8 mouse cellular contexts compared by ENCODE assay signal in the genomic region with DNA sequence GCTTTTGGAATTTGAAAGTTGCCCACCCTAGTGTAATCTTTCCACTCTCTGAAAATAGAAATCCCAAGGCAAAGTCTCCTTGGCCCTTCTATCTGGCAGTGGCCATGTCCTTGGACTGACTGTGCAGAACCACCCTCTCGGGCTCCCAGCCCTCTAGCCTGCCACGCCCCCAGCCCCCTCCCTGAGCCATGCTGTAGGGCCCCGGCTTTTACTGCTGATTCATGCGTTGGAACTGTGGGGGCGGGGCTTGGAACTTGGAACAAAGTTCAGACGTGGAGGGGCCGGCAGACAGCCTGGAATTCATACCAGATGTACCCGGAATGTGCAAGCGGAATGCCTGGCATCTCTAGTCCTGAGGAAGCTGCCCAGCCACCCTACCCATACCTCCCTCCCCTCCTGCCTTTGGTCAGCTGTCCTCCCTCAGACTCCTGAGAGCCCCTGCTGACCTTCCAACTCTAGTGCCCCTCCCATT. TPM values are rescaled to one million over a fixed set of nuclear protein-coding genes. Genes with fewer than 3 reads are reported as not detected.
DNase-seq lines count a peak whose midpoint lies in the region; ATAC-seq and TF ChIP-seq lines count a peak whose summit lies in the region.

No protein-coding gene starts in this region.

- H3K4me3 ChIP-seq in hindbrain, postnatal 0 days (ENCODE audit: low read length), result peak overlapping the region; percentile 91
- peak overlapping the region; percentile 65 for H3K4me3 ChIP-seq in limb, embryonic 11.5 days (ENCODE audit: low read depth, low read length)
- peak overlapping the region; percentile 67 for H3K4me3 ChIP-seq in midbrain, embryonic 12.5 days
- H3K4me3 ChIP-seq in spleen, adult 2 months (ENCODE audit: extremely low read depth, insufficient read depth, insufficient read length), result no peak overlapping the region

- peak overlapping the region; percentile 71; the same call in 1 of the 2 replicates for H3K9ac ChIP-seq in hindbrain, postnatal 0 days (replicated peaks; ENCODE audit: low read length)
- H3K9ac ChIP-seq in limb, embryonic 11.5 days (ENCODE audit: low read length), result no peak overlapping the region
- H3K9ac ChIP-seq in midbrain, embryonic 12.5 days (replicated peaks), result no peak overlapping the region

- peak overlapping the region; percentile 98 for H3K4me2 ChIP-seq in hindbrain, postnatal 0 days (ENCODE audit: low read depth, low read length)
- peak overlapping the region; percentile 96 for H3K4me2 ChIP-seq in limb, embryonic 11.5 days (ENCODE audit: low read depth, severe bottlenecking)
- peak overlapping the region; percentile 80 for H3K4me2 ChIP-seq in midbrain, embryonic 12.5 days (replicated peaks)

- H3K4me1 ChIP-seq in hindbrain, postnatal 0 days (ENCODE audit: insufficient read depth, low read length), result peaks cover 25% of the 10 kb centered on the region
- peaks cover 25% of the 10 kb centered on the region for H3K4me1 ChIP-seq in limb, embryonic 11.5 days (ENCODE audit: control insufficient read depth, insufficient read depth, low read length)
- peaks cover 34% of the 10 kb centered on the region for H3K4me1 ChIP-seq in midbrain, embryonic 12.5 days
- H3K4me1 ChIP-seq in spleen, adult 2 months (ENCODE audit: control insufficient read depth, insufficient read depth, insufficient read length), result peaks cover 24% of the 10 kb centered on the region; the same call in 1 of the 2 replicates

- H3K9me3 ChIP-seq in hindbrain, postnatal 0 days (ENCODE audit: low read length), result no peaks in the 10 kb centered on the region
- H3K9me3 ChIP-seq in limb, embryonic 11.5 days (ENCODE audit: control insufficient read depth, low read length), result no peaks in the 10 kb centered on the region
- no peaks in the 10 kb centered on the region for H3K9me3 ChIP-seq in midbrain, embryonic 12.5 days

- peak; percentile 91 for DNase-seq in adrenal gland, adult 18-20 months (ENCODE audit: low spot score in 2 of 2)
- DNase-seq in cerebellum, postnatal 14 days, result peak; percentile 50 to 74
- peak; percentile 96 for DNase-seq in gastrocnemius, postnatal 10 days
- peak; percentile 51 for DNase-seq in hindbrain, postnatal 0 days (ENCODE audit: low spot score)
- DNase-seq in limb, embryonic 11.5 days (ENCODE audit: low spot score), result peak; percentile 90
- DNase-seq in spleen, adult 2 months (ENCODE audit: low read depth in 1 of 2, low spot score in 2 of 2), result peak in 1 of 2 experiments; percentile 43
- DNase-seq in B cell, adult 2 months, result no peak

- 4% methylated on average over 9 of the region's 9 CpGs for WGBS in hindbrain, postnatal 0 days
- under 1% methylated on average over 9 of the region's 9 CpGs for WGBS in limb, embryonic 11.5 days
- WGBS in midbrain, embryonic 12.5 days, result 3% methylated on average over 9 of the region's 9 CpGs
- WGBS in spleen, adult 2 months, result 24% methylated on average over 9 of the region's 9 CpGs

- no peak for TF ChIP-seq POLR2A in spleen, adult 2 months (IDR thresholded peaks at IDR 0.05; ENCODE audit: low read depth, low read length)

- peaks cover 11% of the 10 kb centered on the region for H3K36me3 ChIP-seq in hindbrain, postnatal 0 days (ENCODE audit: insufficient read depth, low read length)
- peaks cover 3% of the 10 kb centered on the region; the same call in 1 of the 2 replicates for H3K36me3 ChIP-seq in limb, embryonic 11.5 days (ENCODE audit: control insufficient read depth, insufficient read depth, low read length)
- H3K36me3 ChIP-seq in midbrain, embryonic 12.5 days, result peaks cover 11% of the 10 kb centered on the region
- no peaks in the 10 kb centered on the region; the same call in 1 of the 2 replicates for H3K36me3 ChIP-seq in spleen, adult 2 months (ENCODE audit: control insufficient read depth, insufficient read depth, low read length)

- ATAC-seq in hindbrain, postnatal 0 days, result no peak
- 0 out of 2 replicates have a peak, but pooled peaks have one; percentile 19 for ATAC-seq in limb, embryonic 11.5 days (ENCODE audit: insufficient number of reproducible peaks, low FRiP score, low TSS enrichment, low read depth)
- no peak for ATAC-seq in midbrain, embryonic 12.5 days (ENCODE audit: low FRiP score, low read depth)

- no peak for TF ChIP-seq CTCF in hindbrain, postnatal 0 days (IDR thresholded peaks at IDR 0.05; ENCODE audit: low read depth)
- no peak for TF ChIP-seq CTCF in spleen, adult 2 months (IDR thresholded peaks at IDR 0.05; ENCODE audit: extremely low read depth, insufficient read depth, insufficient read length, insufficient replicate concordance)

- H3K27ac ChIP-seq in hindbrain, postnatal 0 days, result no peak overlapping the region
- H3K27ac ChIP-seq in limb, embryonic 11.5 days (replicated peaks; ENCODE audit: low read depth, low read length), result no peak overlapping the region; the same call in 1 of the 2 replicates
- no peak overlapping the region for H3K27ac ChIP-seq in midbrain, embryonic 12.5 days (replicated peaks)
- H3K27ac ChIP-seq in spleen, adult 2 months (ENCODE audit: insufficient read depth, low read length), result peak overlapping the region; percentile 66; the same call in 1 of the 2 replicates

- no peaks in the 10 kb centered on the region for H3K27me3 ChIP-seq in hindbrain, postnatal 0 days (ENCODE audit: insufficient read depth, low read length)
- H3K27me3 ChIP-seq in limb, embryonic 11.5 days (ENCODE audit: control insufficient read depth, insufficient read depth, low read length), result no peaks in the 10 kb centered on the region
- H3K27me3 ChIP-seq in midbrain, embryonic 12.5 days, result peaks cover 6% of the 10 kb centered on the region; the same call in 1 of the 2 replicates
- H3K27me3 ChIP-seq in spleen, adult 2 months (ENCODE audit: control insufficient read depth, insufficient read depth, low read length), result no peaks in the 10 kb centered on the region

RNA-seq across cellular contexts. Expression of gene Tlcd2, which starts 1.4 kb away (rescaled TPM):
- total RNA-seq in adrenal gland, adult 18-20 months (2021), result 1 to 10 TPM; 8.1 to 9.1 TPM
- total RNA-seq in gastrocnemius, postnatal 10 days (2021), result 10 to 100 TPM; 13.5 to 14.9 TPM
- total RNA-seq in hindbrain, postnatal 0 days (2014; rRNA removed), result 1.0 and 3.4 TPM in 2 replicates
- polyA plus RNA-seq in hindbrain, postnatal 0 days (2015; fragmentation: Nextera tagmentation; extraction: Ambion mirVana), result 1.5 and 1.6 TPM in 2 replicates
- 10.4 and 11.3 TPM in 2 replicates for polyA plus RNA-seq in limb, embryonic 11.5 days (2014; fragmentation: Nextera tagmentation; extraction: Ambion mirVana)
- polyA plus RNA-seq in midbrain, embryonic 12.5 days (2016; fragmentation: Nextera tagmentation; extraction: Ambion mirVana), result 5.9 and 9.1 TPM in 2 replicates
- 6.9 and 8.4 TPM in 2 replicates for polyA plus RNA-seq in spleen, adult 2 months (2012; rRNA removed)

RNA-seq across cellular contexts. Expression of gene Wdr81, which starts 8.4 kb away (rescaled TPM):
- 10 to 100 TPM; 11.5 to 15.3 TPM for total RNA-seq in adrenal gland, adult 18-20 months (2021)
- 1 to 10 TPM; 7.2 to 7.9 TPM for total RNA-seq in gastrocnemius, postnatal 10 days (2021)
- 19.4 and 20.4 TPM in 2 replicates for total RNA-seq in hindbrain, postnatal 0 days (2014; rRNA removed)
- polyA plus RNA-seq in hindbrain, postnatal 0 days (2015; fragmentation: Nextera tagmentation; extraction: Ambion mirVana), result 3.9 and 4.1 TPM in 2 replicates
- 3.3 and 3.4 TPM in 2 replicates for polyA plus RNA-seq in limb, embryonic 11.5 days (2014; fragmentation: Nextera tagmentation; extraction: Ambion mirVana)
- polyA plus RNA-seq in midbrain, embryonic 12.5 days (2016; fragmentation: Nextera tagmentation; extraction: Ambion mirVana), result 8.6 and 9.4 TPM in 2 replicates
- 34.4 and 46.3 TPM in 2 replicates for polyA plus RNA-seq in spleen, adult 2 months (2012; rRNA removed)

RNA-seq across cellular contexts. Expression of gene Serpinf2, which starts 23.5 kb away (rescaled TPM):
- total RNA-seq in adrenal gland, adult 18-20 months (2021), result not detected
- total RNA-seq in gastrocnemius, postnatal 10 days (2021), result under 1 TPM in 1 of 2 experiments, not detected in 1; 0.56 TPM
- 0.05 TPM in 1 of 2 replicates, not detected in the other for total RNA-seq in hindbrain, postnatal 0 days (2014; rRNA removed)
- polyA plus RNA-seq in hindbrain, postnatal 0 days (2015; fragmentation: Nextera tagmentation; extraction: Ambion mirVana), result not detected in 2 replicates
- polyA plus RNA-seq in limb, embryonic 11.5 days (2014; fragmentation: Nextera tagmentation; extraction: Ambion mirVana), result 0.52 TPM in 1 of 2 replicates, not detected in the other
- polyA plus RNA-seq in midbrain, embryonic 12.5 days (2016; fragmentation: Nextera tagmentation; extraction: Ambion mirVana), result 0.16 TPM in 1 of 2 replicates, not detected in the other
- 0.25 and 0.75 TPM in 2 replicates for polyA plus RNA-seq in spleen, adult 2 months (2012; rRNA removed)

RNA-seq across cellular contexts. Expression of gene Prpf8, which starts 23.7 kb away (rescaled TPM):
- 100 to 1,000 TPM; 118 to 147 TPM for total RNA-seq in adrenal gland, adult 18-20 months (2021)
- total RNA-seq in gastrocnemius, postnatal 10 days (2021), result 10 to 100 TPM; 77.6 to 83.7 TPM
- 118 and 126 TPM in 2 replicates for total RNA-seq in hindbrain, postnatal 0 days (2014; rRNA removed)
- polyA plus RNA-seq in hindbrain, postnatal 0 days (2015; fragmentation: Nextera tagmentation; extraction: Ambion mirVana), result 25.9 and 29.4 TPM in 2 replicates
- polyA plus RNA-seq in limb, embryonic 11.5 days (2014; fragmentation: Nextera tagmentation; extraction: Ambion mirVana), result 111 and 123 TPM in 2 replicates
- polyA plus RNA-seq in midbrain, embryonic 12.5 days (2016; fragmentation: Nextera tagmentation; extraction: Ambion mirVana), result 78.5 and 81.6 TPM in 2 replicates
- polyA plus RNA-seq in spleen, adult 2 months (2012; rRNA removed), result 64.2 and 72.8 TPM in 2 replicates

RNA-seq across cellular contexts. Expression of gene Serpinf1, which starts 40.4 kb away (rescaled TPM):
- total RNA-seq in adrenal gland, adult 18-20 months (2021), result 10 to 100 TPM; 13.7 to 28.0 TPM
- total RNA-seq in gastrocnemius, postnatal 10 days (2021), result 100 to 1,000 TPM; 134 to 239 TPM
- total RNA-seq in hindbrain, postnatal 0 days (2014; rRNA removed), result 56.6 and 57.6 TPM in 2 replicates
- 41.5 and 47.1 TPM in 2 replicates for polyA plus RNA-seq in hindbrain, postnatal 0 days (2015; fragmentation: Nextera tagmentation; extraction: Ambion mirVana)
- 174 and 194 TPM in 2 replicates for polyA plus RNA-seq in limb, embryonic 11.5 days (2014; fragmentation: Nextera tagmentation; extraction: Ambion mirVana)
- polyA plus RNA-seq in midbrain, embryonic 12.5 days (2016; fragmentation: Nextera tagmentation; extraction: Ambion mirVana), result 45.8 and 73.3 TPM in 2 replicates
- 9.7 and 12.6 TPM in 2 replicates for polyA plus RNA-seq in spleen, adult 2 months (2012; rRNA removed)

Comparison
In these comparisons a context has a peak if more than half of its experiments do, and no peak if none do; other contexts are left out.
1. DNase-seq: peak in adrenal gland, adult 18-20 months (2 of 2), cerebellum, postnatal 14 days (2 of 2), gastrocnemius, postnatal 10 days (single experiment), hindbrain, postnatal 0 days (single experiment) and limb, embryonic 11.5 days (single experiment); none in B cell, adult 2 months (0 of 2).
2. Peak in every context shown above with its lines, with median percentiles within 50 percentile points of each other: H3K4me2 ChIP-seq.